In the genomic region with DNA sequence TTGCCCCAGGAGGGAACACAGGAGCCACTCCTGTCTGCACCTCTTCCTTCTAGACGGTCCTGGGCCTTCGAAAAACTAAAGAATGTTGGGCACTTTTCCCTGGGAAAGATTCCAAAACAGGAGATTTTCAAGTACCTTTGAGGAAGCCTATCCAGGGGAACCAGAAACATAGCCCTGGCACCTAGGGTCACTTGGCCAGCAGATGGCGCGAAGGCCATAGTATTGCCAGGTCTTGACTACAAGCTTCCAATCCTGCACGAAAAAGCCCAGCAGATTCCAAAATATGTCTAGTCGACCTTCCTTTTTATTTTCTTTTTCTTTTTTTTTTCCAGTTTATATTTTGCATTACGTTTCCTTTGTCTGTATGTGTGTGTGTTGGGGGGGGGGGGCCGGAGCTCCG, we compare ENCODE assay signal across 9 mouse cellular contexts. TPM values are rescaled to one million over a fixed set of nuclear protein-coding genes. Genes with fewer than 3 reads are reported as not detected.
DNase-seq lines count a peak whose midpoint lies in the region; ATAC-seq and TF ChIP-seq lines count a peak whose summit lies in the region.
"Had no signal": no experiment of that assay in that cellular context is flagged by ENCODE, and none has a peak within 500 bp of the region (broad histone marks: within the 10 kb centered on the region; RNA-seq: fewer than 3 reads in every experiment).

No protein-coding gene starts in this region.

- H3K9me3 ChIP-seq in embryonic facial prominence, embryonic 14.5 days (ENCODE audit: control insufficient read depth, low read length), result no peaks in the 10 kb centered on the region
- H3K9me3 ChIP-seq: embryonic facial prominence, embryonic 13.5 days had no signal

- no peaks in the 10 kb centered on the region for H3K36me3 ChIP-seq in testis, adult 2 months (ENCODE audit: control insufficient read depth, insufficient read depth, low read length)
- H3K36me3 ChIP-seq in embryonic facial prominence, embryonic 14.5 days (ENCODE audit: control insufficient read depth, insufficient read depth, low read length), result no peaks in the 10 kb centered on the region
- H3K36me3 ChIP-seq: embryonic facial prominence, embryonic 13.5 days had no signal

- peak; percentile 34; the same call in 1 of the 2 replicates for TF ChIP-seq CTCF in testis, adult 2 months (IDR thresholded peaks at IDR 0.05; ENCODE audit: control insufficient read depth, insufficient read depth, insufficient replicate concordance, low read depth, low read length)

- 56% methylated on average over 9 of the region's 9 CpGs for WGBS in embryonic facial prominence, embryonic 14.5 days

- H3K27ac ChIP-seq in testis, adult 2 months (ENCODE audit: control insufficient read depth, insufficient read depth, low read depth, low read length), result no peak overlapping the region
- no peak overlapping the region for H3K27ac ChIP-seq in embryonic facial prominence, embryonic 14.5 days (replicated peaks; ENCODE audit: low read depth, low read length)
- H3K27ac ChIP-seq: embryonic facial prominence, embryonic 13.5 days; macrophage had no signal

- no peak overlapping the region for H3K9ac ChIP-seq in embryonic facial prominence, embryonic 14.5 days (ENCODE audit: low read depth, low read length)
- H3K9ac ChIP-seq: embryonic facial prominence, embryonic 13.5 days had no signal

- peak; percentile 28 to 61 for DNase-seq in heart, postnatal 14 days
- no peak for DNase-seq in heart, postnatal 25 days (ENCODE audit: low spot score)
- DNase-seq in testis, postnatal 14 days (ENCODE audit: low spot score), result no peak
- peak; percentile 50 for DNase-seq in embryonic facial prominence, embryonic 14.5 days (ENCODE audit: low spot score)
- peak; percentile 94 for DNase-seq in lung, postnatal 36 days

- no peak; the same call in 1 of the 2 replicates for ATAC-seq in embryonic facial prominence, embryonic 14.5 days (ENCODE audit: low read depth)
- no peak for ATAC-seq in monocyte, adult 5-6 weeks (replicated peaks; ENCODE audit: insufficient number of reproducible peaks, low FRiP score, low TSS enrichment, poor library complexity, severe bottlenecking)

- intact Hi-C loops in heart, postnatal 14 days (cut with DNase I), result loop anchor here (5.0 to 10.0 kb wide), 5 partner anchors 54 to 541 kb away; a partner anchor contains a TSS
- intact Hi-C loops in heart, postnatal 25 days (cut with DNase I), result loop anchor here (5.0 kb wide), 3 partner anchors 64 to 454 kb away; a partner anchor contains a TSS

- no peaks in the 10 kb centered on the region for H3K27me3 ChIP-seq in testis, adult 2 months (ENCODE audit: control insufficient read depth, insufficient read depth, low read length)
- H3K27me3 ChIP-seq in embryonic facial prominence, embryonic 14.5 days (replicated peaks; ENCODE audit: control insufficient read depth, insufficient read depth, low read length), result no peaks in the 10 kb centered on the region
- H3K27me3 ChIP-seq: embryonic facial prominence, embryonic 13.5 days had no signal

- no peak for TF ChIP-seq POLR2A in testis, adult 2 months (IDR thresholded peaks at IDR 0.05; ENCODE audit: control insufficient read depth, low read depth, low read length)

- no peak overlapping the region for H3K4me2 ChIP-seq in embryonic facial prominence, embryonic 14.5 days (ENCODE audit: low read depth, low read length)
- H3K4me2 ChIP-seq: embryonic facial prominence, embryonic 13.5 days had no signal

- H3K4me3 ChIP-seq in testis, adult 2 months (ENCODE audit: control insufficient read depth, low read depth, low read length), result no peak overlapping the region
- H3K4me3 ChIP-seq in embryonic facial prominence, embryonic 14.5 days (ENCODE audit: low read depth, low read length), result no peak overlapping the region
- H3K4me3 ChIP-seq: embryonic facial prominence, embryonic 13.5 days had no signal

- H3K4me1 ChIP-seq in testis, adult 2 months (ENCODE audit: control insufficient read depth, insufficient read depth, low read length), result no peaks in the 10 kb centered on the region; the same call in none of the 2 replicates
- H3K4me1 ChIP-seq in embryonic facial prominence, embryonic 14.5 days (ENCODE audit: control insufficient read depth, insufficient read depth, low read length), result 0 out of 2 replicates have a peak, but pooled peaks cover 3% of the 10 kb centered on the region
- H3K4me1 ChIP-seq: embryonic facial prominence, embryonic 13.5 days had no signal

RNA-seq across cellular contexts. Expression of a gene that starts 5.8 kb away (rescaled TPM):
- 1 to 10 TPM in 1 of 2 experiments, under 1 TPM in 1; 0.69 to 1.5 TPM for total RNA-seq in heart, postnatal 14 days (2021)
- not detected for total RNA-seq in heart, postnatal 25 days (2021)
- not detected in 2 replicates for polyA plus RNA-seq in testis, adult 2 months (2012; rRNA removed)
- 7.4 and 10.8 TPM in 2 replicates for polyA plus RNA-seq in embryonic facial prominence, embryonic 14.5 days (2014; fragmentation: Nextera tagmentation; extraction: Ambion mirVana)
- total RNA-seq in monocyte, adult 5-6 weeks (2017), result 1.2 TPM in 1 of 3 replicates, not detected in the others

RNA-seq across cellular contexts. Expression of a gene that starts 5.8 kb away (rescaled TPM):
- 10 to 100 TPM; 15.4 to 17.6 TPM for total RNA-seq in heart, postnatal 14 days (2021)
- total RNA-seq in heart, postnatal 25 days (2021), result 10 to 100 TPM; 13.6 to 16.0 TPM
- polyA plus RNA-seq in testis, adult 2 months (2012; rRNA removed), result 28.4 and 32.3 TPM in 2 replicates
- 15.3 and 16.6 TPM in 2 replicates for polyA plus RNA-seq in embryonic facial prominence, embryonic 14.5 days (2014; fragmentation: Nextera tagmentation; extraction: Ambion mirVana)
- total RNA-seq in monocyte, adult 5-6 weeks (2017), result 5.8 to 10.3 TPM (median 7.0 TPM) in 3 replicates

Comparison
In these comparisons a context has a peak if more than half of its experiments do, and no peak if none do; other contexts are left out.
1. DNase-seq: peak in heart, postnatal 14 days (2 of 2), embryonic facial prominence, embryonic 14.5 days (single experiment) and lung, postnatal 36 days (single experiment); none in heart, postnatal 25 days (single experiment) and testis, postnatal 14 days (single experiment).